22 mouse cellular contexts compared by ENCODE assay signal in the genomic region with DNA sequence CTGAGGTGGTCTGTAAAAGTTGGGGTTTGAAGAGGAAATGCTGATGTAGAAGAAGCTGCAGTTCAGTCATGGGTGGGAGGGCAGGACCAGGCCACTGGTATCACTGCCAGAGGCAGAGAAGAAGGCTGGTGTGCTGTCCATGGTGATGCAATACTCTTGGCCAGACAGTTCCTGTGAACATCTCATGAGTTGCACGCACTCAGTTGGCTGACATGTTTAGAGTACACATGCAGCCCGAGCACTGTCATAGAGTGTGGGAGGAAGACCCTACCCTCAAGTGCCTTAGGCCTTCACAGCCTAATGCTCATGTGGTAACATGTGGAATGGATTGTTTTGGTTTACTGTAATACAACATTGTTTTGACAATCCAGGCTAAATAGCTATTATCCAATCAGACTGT.
A peak's percentile ranks its signal among the peaks of the same experiment; 100 is the strongest.
DNase-seq lines count a peak whose midpoint lies in the region; ATAC-seq lines count a peak whose summit lies in the region.
"Had no signal": no experiment of that assay in that cellular context is flagged by ENCODE, and none has a peak within 500 bp of the region (broad histone marks: within the 10 kb centered on the region; RNA-seq: fewer than 3 reads in every experiment).

No protein-coding gene starts in this region.

- H3K9me3 ChIP-seq in embryonic facial prominence, embryonic 13.5 days = no peaks in the 10 kb centered on the region
- no peaks in the 10 kb centered on the region for H3K9me3 ChIP-seq in embryonic facial prominence, embryonic 10.5 days
- no peaks in the 10 kb centered on the region for H3K9me3 ChIP-seq in lung, embryonic 15.5 days
- H3K9me3 ChIP-seq in midbrain, embryonic 15.5 days = no peaks in the 10 kb centered on the region
- H3K9me3 ChIP-seq: G1E; heart, embryonic 13.5 days; midbrain, embryonic 10.5 days had no signal

- 0 out of 2 replicates have a peak overlapping the region, but pooled peaks have one; percentile 34 for H3K27ac ChIP-seq in embryonic facial prominence, embryonic 13.5 days
- H3K27ac ChIP-seq in embryonic facial prominence, embryonic 10.5 days (replicated peaks) = no peak overlapping the region
- peak overlapping the region; percentile 40; the same call in 1 of the 2 replicates for H3K27ac ChIP-seq in lung, embryonic 15.5 days
- no peak overlapping the region for H3K27ac ChIP-seq in midbrain, embryonic 15.5 days
- H3K27ac ChIP-seq: gastrocnemius, adult 2 months; heart, embryonic 13.5 days; midbrain, embryonic 10.5 days had no signal

- DNase-seq in embryonic facial prominence, embryonic 10.5 days (ENCODE audit: low spot score) = no peak
- DNase-seq in lung, postnatal 25 days (ENCODE audit: low spot score) = no peak
- DNase-seq in urinary bladder, postnatal 14 days (ENCODE audit: low spot score) = peak; percentile 25
- no peak for DNase-seq in urinary bladder, adult 18-20 months (ENCODE audit: low spot score in 2 of 2)
- DNase-seq in embryo, embryonic 9.5 days (ENCODE audit: extremely low spot score) = no peak
- DNase-seq: adrenal gland, postnatal 14 days; cerebellum, adult 9-11 months; gastrocnemius, adult 2 months; heart, adult 11 months; heart, postnatal 36 days; kidney, adult 9 months; kidney, postnatal 25 days; left cerebral cortex, postnatal 4 days; lung, postnatal 4 days; thymus, postnatal 36 days had no signal

- H3K4me1 ChIP-seq in embryonic facial prominence, embryonic 13.5 days = peaks cover 37% of the 10 kb centered on the region
- H3K4me1 ChIP-seq in embryonic facial prominence, embryonic 10.5 days = peaks cover 24% of the 10 kb centered on the region
- peaks cover 21% of the 10 kb centered on the region for H3K4me1 ChIP-seq in lung, embryonic 15.5 days
- H3K4me1 ChIP-seq in midbrain, embryonic 15.5 days = no peaks in the 10 kb centered on the region

- no peak overlapping the region for H3K9ac ChIP-seq in embryonic facial prominence, embryonic 13.5 days
- H3K9ac ChIP-seq in lung, embryonic 15.5 days = no peak overlapping the region
- H3K9ac ChIP-seq in midbrain, embryonic 15.5 days = no peak overlapping the region
- H3K9ac ChIP-seq: heart, embryonic 13.5 days had no signal

- ATAC-seq in embryonic facial prominence, embryonic 13.5 days (ENCODE audit: insufficient number of reproducible peaks, insufficient read depth, low FRiP score, low TSS enrichment, low read depth) = peak; percentile 37; the same call in 1 of the 2 replicates
- peak; percentile 84; the same call in 1 of the 2 replicates for ATAC-seq in lung, embryonic 15.5 days (ENCODE audit: borderline replicate concordance, extremely low read depth, low FRiP score, low TSS enrichment)
- ATAC-seq in midbrain, embryonic 15.5 days (replicated peaks) = no peak; the same call in 1 of the 2 replicates

- WGBS in embryonic facial prominence, embryonic 13.5 days = 65% methylated on average over 2 of the region's 2 CpGs
- 91% methylated on average over 2 of the region's 2 CpGs for WGBS in embryonic facial prominence, embryonic 10.5 days
- WGBS in lung, embryonic 15.5 days = 40% methylated on average over 2 of the region's 2 CpGs
- 91% methylated on average over 2 of the region's 2 CpGs for WGBS in midbrain, embryonic 15.5 days

- H3K4me2 ChIP-seq in embryonic facial prominence, embryonic 13.5 days = no peak overlapping the region
- no peak overlapping the region for H3K4me2 ChIP-seq in lung, embryonic 15.5 days
- no peak overlapping the region for H3K4me2 ChIP-seq in midbrain, embryonic 15.5 days
- H3K4me2 ChIP-seq: heart, embryonic 13.5 days; liver, embryonic 11.5 days had no signal

- no peaks in the 10 kb centered on the region for H3K27me3 ChIP-seq in embryonic facial prominence, embryonic 13.5 days
- no peaks in the 10 kb centered on the region for H3K27me3 ChIP-seq in embryonic facial prominence, embryonic 10.5 days (replicated peaks; ENCODE audit: low read depth, poor library complexity, severe bottlenecking)
- H3K27me3 ChIP-seq in lung, embryonic 15.5 days = no peaks in the 10 kb centered on the region
- H3K27me3 ChIP-seq in midbrain, embryonic 15.5 days (replicated peaks) = no peaks in the 10 kb centered on the region
- H3K27me3 ChIP-seq: heart, embryonic 13.5 days had no signal

- peaks cover 12% of the 10 kb centered on the region; the same call in 1 of the 2 replicates for H3K36me3 ChIP-seq in embryonic facial prominence, embryonic 13.5 days
- H3K36me3 ChIP-seq in embryonic facial prominence, embryonic 10.5 days (replicated peaks) = peaks cover 17% of the 10 kb centered on the region
- H3K36me3 ChIP-seq in lung, embryonic 15.5 days = peaks cover 11% of the 10 kb centered on the region
- H3K36me3 ChIP-seq in midbrain, embryonic 15.5 days (replicated peaks) = 0 out of 2 replicates have a peak, but pooled peaks cover 8% of the 10 kb centered on the region

- no peak overlapping the region for H3K4me3 ChIP-seq in embryonic facial prominence, embryonic 13.5 days
- no peak overlapping the region for H3K4me3 ChIP-seq in embryonic facial prominence, embryonic 10.5 days
- H3K4me3 ChIP-seq in lung, embryonic 15.5 days = no peak overlapping the region
- H3K4me3 ChIP-seq in midbrain, embryonic 15.5 days = no peak overlapping the region
- H3K4me3 ChIP-seq: gastrocnemius, adult 2 months; heart, embryonic 13.5 days; midbrain, embryonic 10.5 days had no signal

Comparison
In these comparisons a context has a peak if more than half of its experiments do, and no peak if none do; other contexts are left out.
1. H3K27ac ChIP-seq: peak in embryonic facial prominence, embryonic 13.5 days (single experiment) and lung, embryonic 15.5 days (single experiment); none in embryonic facial prominence, embryonic 10.5 days (single experiment) and midbrain, embryonic 15.5 days (single experiment).